Mouse (Mus musculus) liver, adult 2 months (tissue): ENCODE data around the gene Apom. TPM values are rescaled to one million over a fixed set of nuclear protein-coding genes. Genes with fewer than 3 reads are reported as not detected.

ENCODE experiments used
- DNase-seq: peaks from one replicate; pipeline ENCODE4 v3.0.0-alpha.2; 2011; ENCODE audit warnings: low read depth, low spot score; ENCODE audit errors: extremely low read depth
- H3K27ac ChIP-seq: fragments of 200-500 bp; replicated peaks from 2 replicates; pipeline ENCODE4 v1.5.1; 2012; ENCODE audit warnings: low read depth, mild to moderate bottlenecking, control low read depth, inconsistent platforms, low read length; ENCODE audit not compliant: insufficient read depth
- H3K27me3 ChIP-seq: fragments of 200-500 bp; 2 replicates; pipeline ENCODE4 v1.6.1; 2012; ENCODE audit warnings: mild to moderate bottlenecking, moderate library complexity, low read length, inconsistent platforms; ENCODE audit not compliant: control insufficient read depth, insufficient read depth
- H3K36me3 ChIP-seq: fragments of 200-500 bp; 2 replicates; pipeline ENCODE4 v1.6.1; 2012; ENCODE audit warnings: low read length, inconsistent platforms; ENCODE audit not compliant: control insufficient read depth, insufficient read depth
- H3K4me1 ChIP-seq: fragments of 200-500 bp; 2 replicates; pipeline ENCODE4 v1.6.1; 2011; ENCODE audit warnings: low read length; ENCODE audit not compliant: control insufficient read depth, insufficient read depth
- H3K4me3 ChIP-seq: fragments of 200-500 bp; 2 replicates; pipeline ENCODE4 v1.5.1; 2011; ENCODE audit warnings: low read depth, mild to moderate bottlenecking, control low read depth, low read length, moderate library complexity; ENCODE audit not compliant: insufficient read depth
- H3K79me2 ChIP-seq: fragments of 200-500 bp; 2 replicates; pipeline ENCODE4 v1.6.1; 2012; ENCODE audit warnings: inconsistent platforms, mild to moderate bottlenecking, low read length, moderate library complexity; ENCODE audit not compliant: control insufficient read depth, insufficient read depth
- H3K9ac ChIP-seq: fragments of 200-500 bp; 2 replicates; pipeline ENCODE4 v1.6.1; 2012; ENCODE audit warnings: low read depth, mild to moderate bottlenecking, control low read depth, inconsistent platforms, low read length
- CTCF ChIP-seq: fragments of 200-500 bp; IDR thresholded peaks from 2 replicates; pipeline ENCODE4 v1.5.1; 2011; ENCODE audit warnings: low read depth, low read length, control low read depth
- POLR2A ChIP-seq: fragments of 200-500 bp; IDR thresholded peaks from 2 replicates; pipeline ENCODE4 v1.6.1; 2011; ENCODE audit warnings: low read length, control low read depth; ENCODE audit not compliant: insufficient read depth; ENCODE audit errors: extremely low read depth
- WGBS: fragments of 180-500 bp; shearing (Covaris S2); methylation state at CpG from one replicate; pipeline ENCODE4 v1.1.7; 2018; 5-methylcytosine and 5-hydroxymethylcytosine counted together
- polyA plus RNA-seq: library from polyadenylated mRNA; depleted of rRNA; stranded (reverse); fragments of >200 nt; gene quantifications from 2 replicates; pipeline ENCODE4 v1.2.3, GENCODE M21; 2012
- total RNA-seq: library from RNA; depleted of rRNA; stranded (reverse); fragments of >200 nt; gene quantifications from 2 replicates; pipeline ENCODE4 v1.2.3, GENCODE M21; 2014

Gene Apom
- total and polyA plus RNA-seq, 2 experiments, result 432 to 575 TPM

GRCm38 (mm10) chr17:35139269-35139668 lies 7.4 kb upstream of the Apom start:
- no peak overlapping the region for H3K4me3 ChIP-seq
- H3K27me3 ChIP-seq, result no peaks in the 10 kb centered on the region
- 89% methylated on average over 3 of the region's 3 CpGs for WGBS
- no peak for DNase-seq
- TF ChIP-seq POLR2A, result no peak
- H3K27ac ChIP-seq, result no peak overlapping the region
- H3K4me1 ChIP-seq, result peaks cover 5% of the 10 kb centered on the region
- no peak overlapping the region for H3K9ac ChIP-seq
- peaks cover 17% of the 10 kb centered on the region; the same call in 1 of the 2 replicates for H3K79me2 ChIP-seq
- peaks cover 38% of the 10 kb centered on the region for H3K36me3 ChIP-seq

GRCm38 (mm10) chr17:35135591-35136320 lies 3.9 kb upstream of the Apom start:
- Histone ChIP-seq H3K9ac (peak overlapping the region; percentile 92), H3K27ac (peak overlapping the region; percentile 97), H3K4me1 (peaks cover 9% of the 10 kb centered on the region), H3K4me3 (peak overlapping the region; percentile 81), H3K27me3 (no peaks in the 10 kb centered on the region), H3K79me2 (peaks cover 17% of the 10 kb centered on the region; the same call in 1 of the 2 replicates), H3K36me3 (peaks cover 16% of the 10 kb centered on the region; the same call in 1 of the 2 replicates)
- TF ChIP-seq CTCF (no peak), POLR2A (0 out of 2 replicates have a peak, but pooled peaks have one; percentile 42)
- WGBS, result under 1% methylated on average over 43 of the region's 43 CpGs
- DNase-seq, result peak; percentile 60

- WGBS, result under 1% methylated on average over 66 of the region's 66 CpGs
- Histone ChIP-seq H3K79me2 (peaks cover 20% of the 10 kb centered on the region; the same call in 1 of the 2 replicates), H3K27me3 (no peaks in the 10 kb centered on the region), H3K36me3 (peaks cover 16% of the 10 kb centered on the region; the same call in 1 of the 2 replicates), H3K4me3 (peak within 1 kb of the TSS; percentile 81), H3K4me1 (peaks cover 14% of the 10 kb centered on the region), H3K27ac (peak within 1 kb of the TSS; percentile 97), H3K9ac (peak within 1 kb of the TSS; percentile 92)
- TF ChIP-seq CTCF (no peak), POLR2A (no peak)
- peak; percentile 84 for DNase-seq
These were observed 3.1 kb upstream of the Apom start, which contains the start of gene Bag6 for GRCm38 (mm10) chr17:35134801-35135590. Bag6 (plus strand) TSS chr17:35135178.

- H3K79me2 ChIP-seq, result peaks cover 19% of the 10 kb centered on the region; the same call in 1 of the 2 replicates
- TF ChIP-seq POLR2A (no peak), CTCF (no peak)
- WGBS, result 96% methylated on average over 7 of the region's 7 CpGs
- peaks cover 10% of the 10 kb centered on the region; the same call in 1 of the 2 replicates for H3K36me3 ChIP-seq
- no peak overlapping the region for H3K27ac ChIP-seq
- H3K4me1 ChIP-seq, result peaks cover 15% of the 10 kb centered on the region
- H3K9ac ChIP-seq, result no peak overlapping the region
- no peak overlapping the region for H3K4me3 ChIP-seq
- H3K27me3 ChIP-seq, result no peaks in the 10 kb centered on the region
- DNase-seq, result no peak
These were observed 1.7 kb upstream of the Apom start for GRCm38 (mm10) chr17:35133517-35133916.

- TF ChIP-seq CTCF, result no peak
- no peak for TF ChIP-seq POLR2A
- DNase-seq, result no peak
- H3K9ac ChIP-seq, result peak overlapping the region; percentile 15; the same call in 1 of the 2 replicates
- WGBS, result 31% methylated on average over 3 of the region's 3 CpGs
- H3K27ac ChIP-seq, result peak overlapping the region; percentile 57
- no peaks in the 10 kb centered on the region for H3K27me3 ChIP-seq
- peaks cover 20% of the 10 kb centered on the region for H3K4me1 ChIP-seq
- H3K36me3 ChIP-seq, result peaks cover 7% of the 10 kb centered on the region; the same call in 1 of the 2 replicates
- peaks cover 21% of the 10 kb centered on the region; the same call in 1 of the 2 replicates for H3K79me2 ChIP-seq
- H3K4me3 ChIP-seq, result no peak overlapping the region
These were observed 317 bp upstream of the Apom start for GRCm38 (mm10) chr17:35132174-35132560.
